Mouse (Mus musculus): ENCODE measurements around the gene Cdhr4.

DNA sequence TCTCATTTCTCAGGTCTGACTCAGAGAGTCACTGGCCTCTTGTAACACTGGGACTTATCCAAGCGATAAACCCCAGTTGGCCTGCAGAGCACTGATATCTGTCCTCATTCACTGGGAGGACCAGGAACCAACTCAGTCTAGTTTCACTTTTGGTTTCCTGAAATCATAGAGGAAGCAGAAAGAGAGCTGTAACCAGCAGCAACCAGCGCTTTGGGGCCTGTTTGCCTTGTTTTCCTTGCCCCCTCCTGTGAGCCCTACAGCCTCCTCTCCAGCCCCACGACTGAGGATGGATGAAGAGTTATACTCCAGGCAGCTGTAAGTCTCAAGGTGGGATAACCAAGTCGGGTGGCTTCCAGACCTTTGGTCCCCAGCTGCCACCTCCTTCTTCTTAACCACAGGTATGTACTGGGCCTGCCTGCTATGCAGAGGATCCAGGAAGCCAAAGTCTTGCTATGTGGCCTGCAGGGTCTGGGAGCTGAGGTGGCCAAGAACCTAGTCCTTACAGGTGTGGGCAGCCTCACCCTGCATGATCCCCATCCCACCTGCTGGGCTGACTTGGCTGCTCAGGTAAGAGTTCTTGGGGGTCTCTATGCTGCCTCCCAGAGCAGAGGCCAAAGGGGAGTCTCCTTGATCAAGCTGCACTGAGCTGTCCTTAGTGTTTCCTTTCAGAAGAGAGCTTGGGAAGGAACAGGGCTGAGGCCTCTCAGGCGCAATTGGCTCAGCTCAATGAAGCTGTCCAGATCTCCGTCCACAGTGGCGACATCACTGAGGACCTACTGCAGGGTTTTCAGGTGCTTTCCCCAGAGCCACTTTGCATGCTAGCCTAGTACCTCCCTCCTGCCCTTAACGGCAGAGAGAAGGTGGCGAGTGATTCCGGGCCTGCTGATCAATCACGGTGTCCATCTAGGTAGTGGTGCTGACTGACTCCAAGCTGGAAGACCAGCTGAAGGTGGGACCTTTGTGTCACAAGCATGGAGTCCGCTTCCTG lies 16.6 kb upstream of the Cdhr4 start, which contains the start of gene Uba7:
- TF ChIP-seq CTCF (IDR thresholded peaks at IDR 0.05; ENCODE audit: low read depth, low read length) (no peak), POLR2A (IDR thresholded peaks at IDR 0.05; ENCODE audit: borderline replicate concordance, low read depth, low read length) (no peak)

All from bone marrow macrophage, adult 2 months (primary cell).